Mouse (Mus musculus) CD8-positive naive resting alpha-beta T cell, adult 2 months (primary cell): ENCODE measurements around the gene Faap100.
"Not testable (repeated sequence)": the region's sequence is repeated elsewhere in the genome, so short reads cannot be mapped to it uniquely, and the experiment has no call there.

ENCODE experiments used
- DNase-seq, 2 experiments: peaks; one replicate each; pipeline ENCODE4 v3.0.0; 2022; ENCODE audit warnings: low read depth in 2 of 2, low spot score in 2 of 2

Faap100 gene

DNA sequence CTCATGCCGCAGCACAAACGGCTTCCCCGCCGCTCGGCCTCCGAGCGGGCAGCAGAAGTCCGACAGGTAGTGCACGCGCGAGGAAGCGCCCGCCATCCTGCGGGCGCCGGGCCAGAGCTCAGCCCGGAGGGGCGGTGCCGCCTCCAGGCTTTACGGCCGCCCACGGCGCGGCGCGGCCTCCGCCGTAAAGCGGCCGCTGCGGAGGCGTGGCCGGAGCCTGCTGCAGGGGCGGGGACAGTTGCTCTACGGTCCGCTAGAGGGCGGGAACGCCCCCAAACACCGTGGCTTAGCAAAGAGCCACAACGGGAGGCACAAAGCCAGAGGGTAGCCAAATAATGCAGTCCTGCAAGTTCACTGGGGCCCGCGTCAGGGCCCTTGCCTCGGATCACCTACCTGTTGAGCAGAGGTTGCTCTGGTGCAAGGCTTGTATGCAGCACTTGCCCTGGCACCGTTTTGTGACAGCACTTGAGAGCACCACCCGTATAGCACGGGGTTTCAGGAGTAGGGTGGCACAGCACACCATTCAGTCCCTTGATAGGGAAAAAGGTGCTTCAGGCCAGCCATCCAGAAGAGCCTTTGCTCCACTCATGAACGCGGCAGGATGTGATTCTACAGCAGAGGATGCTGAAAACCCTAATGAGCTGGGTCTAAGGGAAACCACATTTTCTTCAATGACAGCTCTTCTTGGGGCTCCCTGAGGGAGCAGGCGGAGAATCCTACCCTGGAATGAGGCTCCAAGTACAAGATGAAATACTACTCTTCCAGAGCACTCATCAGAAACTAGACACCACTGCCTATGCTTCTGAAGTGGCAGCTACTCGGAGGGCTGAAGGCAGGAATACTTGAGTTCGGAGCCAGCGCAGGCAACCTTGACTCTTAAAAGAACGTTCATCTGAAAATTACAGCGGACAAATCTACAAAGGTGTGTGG, at the start of gene Faap100:
Gene Faap100, minus strand, starts transcription at position 154 of the 930 bp plus-strand sequence.
- DNase-seq, result peak; percentile 84 to 90

GRCm38 (mm10) chr11:120426727-120427126, 48.2 kb upstream of the Faap100 start:
- no peak for DNase-seq

GRCm38 (mm10) chr11:120423569-120424295, 45.2 kb upstream of the Faap100 start:
- DNase-seq, result peak; percentile 14 to 40

DNA sequence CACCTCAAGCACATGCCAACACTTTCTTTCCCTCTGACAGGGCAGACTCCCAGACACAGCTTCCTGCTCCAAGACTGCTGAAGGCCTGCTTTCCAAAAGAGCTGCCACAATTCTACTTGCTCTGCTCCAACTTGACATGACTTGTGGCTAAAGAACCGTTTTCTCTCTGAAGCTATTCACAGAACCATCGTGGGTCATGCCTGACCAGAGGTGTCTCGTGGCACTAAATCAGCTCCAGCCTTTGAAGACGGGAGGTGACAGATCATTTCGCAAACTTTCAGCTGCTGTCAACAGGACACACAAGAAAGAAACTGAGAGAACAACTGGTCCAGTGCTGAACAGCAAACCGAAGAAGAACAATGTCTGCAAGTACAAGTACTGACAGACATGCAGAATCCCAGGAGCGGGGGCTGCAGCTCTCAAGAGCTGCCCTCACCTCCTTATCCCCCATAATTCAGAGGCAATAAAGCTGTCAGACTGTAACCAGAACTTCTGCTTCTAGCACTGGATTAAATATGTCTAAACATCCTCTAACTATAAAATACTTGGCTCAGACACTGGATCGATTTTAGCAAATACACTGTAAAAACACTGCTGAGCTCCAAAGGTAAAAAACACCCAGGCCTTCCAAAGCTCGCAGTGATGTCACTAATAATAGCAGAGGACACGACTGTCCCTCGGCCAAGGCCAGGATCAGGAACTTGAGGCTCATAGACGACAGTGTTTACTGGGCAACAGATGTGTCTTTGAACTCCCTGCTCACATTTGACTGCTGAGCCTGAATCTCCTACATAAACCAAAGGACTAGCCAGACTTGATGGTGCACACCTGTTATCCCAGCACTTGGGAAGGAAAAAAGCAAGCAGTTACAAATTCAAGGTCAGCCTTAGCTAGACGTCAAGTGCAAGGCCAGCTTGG, 44.3 kb upstream of the Faap100 start:
- no peak for DNase-seq

DNA sequence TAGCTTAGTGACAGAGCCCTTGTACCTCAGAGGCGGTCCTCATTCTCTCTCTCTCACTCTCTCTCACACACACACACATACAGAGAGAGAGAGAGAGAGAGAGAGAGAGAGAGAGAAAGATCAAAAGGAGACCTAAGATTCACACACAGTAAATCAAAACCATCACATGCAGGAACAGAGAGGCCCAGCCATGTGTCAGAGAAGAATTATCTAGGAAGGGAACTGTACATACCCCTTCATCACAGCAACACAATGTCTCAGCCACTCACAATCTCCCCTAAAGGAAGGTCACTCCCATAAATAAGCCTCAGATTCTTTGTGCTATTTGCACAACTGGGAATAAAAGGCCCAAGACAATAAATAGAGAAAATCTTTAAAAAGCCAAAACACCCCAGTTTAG, 40.0 kb upstream of the Faap100 start:
- no peak for DNase-seq

DNA sequence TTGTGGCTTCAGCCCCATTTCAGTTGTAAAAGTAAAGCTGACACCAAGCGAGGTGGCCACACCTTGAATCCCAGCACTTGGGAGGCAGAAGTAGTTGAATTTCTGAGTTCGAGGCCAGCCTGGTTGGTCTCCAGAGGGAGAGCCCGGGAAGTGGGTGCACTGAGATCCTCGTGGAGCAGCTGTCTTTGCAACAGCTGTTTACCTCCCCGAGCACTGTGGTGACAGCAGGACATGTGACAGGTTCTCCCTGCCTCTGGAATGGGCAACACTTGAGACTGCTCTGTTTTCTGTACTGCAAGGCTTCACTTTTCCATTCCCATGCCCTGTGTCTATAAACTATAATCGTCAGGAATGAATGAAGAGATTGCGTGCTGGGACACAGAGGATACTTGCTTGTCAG, 39.3 kb upstream of the Faap100 start:
- DNase-seq, result no peak

- not testable (repeated sequence) for DNase-seq
Observed at GRCm38 (mm10) chr11:120413621-120414020, 35.1 kb upstream of the Faap100 start.

- no peak for DNase-seq
Observed at GRCm38 (mm10) chr11:120406445-120406844, 27.9 kb upstream of the Faap100 start.

GRCm38 (mm10) chr11:120405867-120406266, 27.3 kb upstream of the Faap100 start:
- no peak for DNase-seq

DNA sequence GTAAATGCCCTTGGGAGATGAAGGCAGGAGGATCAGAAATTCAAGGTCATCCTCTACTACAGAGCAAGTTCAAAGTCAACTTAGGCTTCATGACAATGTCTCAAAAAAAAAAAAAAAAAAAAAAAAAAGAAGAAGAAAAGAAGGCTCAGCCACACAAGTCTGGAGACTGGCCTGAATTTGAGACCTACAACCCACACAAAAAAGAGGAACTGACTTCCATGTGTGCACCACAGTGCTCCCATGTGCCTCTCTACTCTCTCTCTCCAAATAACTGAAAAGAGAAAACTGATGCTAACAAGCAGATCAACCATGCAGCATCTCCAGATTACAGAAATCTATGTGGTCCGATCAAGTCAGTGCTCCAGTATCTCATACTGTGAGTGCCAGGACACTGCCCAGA, 26.2 kb upstream of the Faap100 start:
- DNase-seq, result no peak

- DNase-seq, result no peak
Observed at GRCm38 (mm10) chr11:120399319-120399718, 20.8 kb upstream of the Faap100 start.

DNA sequence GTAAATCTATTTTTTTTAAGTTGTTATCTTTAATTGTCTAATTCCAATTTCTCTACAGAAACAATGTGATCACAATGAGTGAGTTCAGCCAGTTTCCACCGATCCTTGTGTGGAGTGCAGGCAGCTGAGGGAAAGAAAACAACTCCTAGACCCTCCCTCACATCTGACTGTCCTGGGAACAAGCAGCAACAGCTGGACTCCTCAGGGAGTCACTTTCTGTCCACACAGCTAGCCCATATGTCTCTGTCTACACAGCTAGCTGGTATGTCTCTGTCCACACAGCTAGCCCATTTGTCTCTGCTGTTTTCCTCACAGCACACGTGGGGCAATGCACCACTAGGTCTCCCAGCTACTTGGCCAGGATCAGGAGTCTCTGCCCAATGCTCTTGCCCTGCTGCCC, 19.0 kb upstream of the Faap100 start:
- DNase-seq, result no peak

DNA sequence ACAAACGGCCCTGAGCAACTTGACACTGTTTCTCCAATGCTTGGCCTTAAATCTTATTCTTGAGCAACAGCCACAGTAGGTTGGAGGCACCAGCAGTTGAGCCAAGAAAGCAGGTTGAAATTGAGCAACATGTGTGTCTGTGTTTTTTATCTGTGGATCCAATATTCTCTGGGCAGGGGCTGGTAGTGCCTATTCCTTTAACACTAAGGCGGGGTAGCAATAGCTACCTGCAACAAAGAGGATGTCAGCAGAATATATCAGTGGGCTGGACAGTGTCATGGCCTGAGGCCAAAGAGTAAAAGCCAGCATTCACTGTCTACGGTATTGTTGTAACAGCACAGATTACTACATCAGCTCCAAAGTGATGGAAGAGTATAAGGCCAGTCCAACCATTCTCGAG, 17.1 kb upstream of the Faap100 start:
- DNase-seq, result no peak

- DNase-seq, result no peak
Observed at GRCm38 (mm10) chr11:120388580-120388979, 10.0 kb upstream of the Faap100 start.

GRCm38 (mm10) chr11:120387157-120387556, 8.6 kb upstream of the Faap100 start:
- DNase-seq, result no peak

- DNase-seq, result no peak
Observed at GRCm38 (mm10) chr11:120386632-120387031, 8.1 kb upstream of the Faap100 start.

DNA sequence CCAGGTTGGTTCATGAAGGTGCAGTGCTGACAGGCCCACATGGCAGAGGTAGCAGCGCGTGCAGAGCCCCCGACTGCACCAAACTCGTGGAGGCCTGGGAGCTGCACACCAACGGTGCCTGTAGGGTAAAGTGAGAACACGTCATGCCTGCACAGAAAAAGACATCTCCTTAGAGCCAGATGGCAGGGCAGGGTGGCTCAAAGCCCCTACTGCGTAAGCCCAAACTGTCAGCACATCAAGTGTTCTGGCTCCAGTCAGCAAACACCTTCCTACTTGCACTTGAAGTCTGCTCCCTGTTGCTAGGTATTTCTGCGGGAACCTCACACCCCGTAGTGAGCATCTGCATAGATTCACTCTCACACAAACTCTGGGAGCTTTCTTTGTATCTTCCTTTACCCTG, 3.9 kb upstream of the Faap100 start:
- no peak for DNase-seq

DNA sequence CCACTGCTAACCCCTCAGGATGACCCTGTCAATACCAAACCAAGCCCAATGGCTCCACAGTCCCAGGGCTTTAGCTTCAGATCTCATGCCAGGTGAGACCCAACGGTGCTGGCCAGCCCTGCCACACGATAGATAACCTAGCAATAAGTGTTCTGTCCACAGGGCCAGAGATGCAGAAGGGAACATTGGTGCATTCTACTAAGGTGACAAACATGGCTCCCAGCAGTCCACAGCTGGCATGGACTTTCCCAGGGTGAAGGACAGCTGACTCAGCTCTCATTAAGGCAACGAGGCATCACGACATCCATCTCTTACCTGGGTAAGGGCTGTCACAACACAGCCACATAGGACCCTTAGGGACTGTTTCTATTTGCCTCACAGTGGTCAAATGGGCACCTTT, 2.6 kb upstream of the Faap100 start:
- DNase-seq, result no peak

GRCm38 (mm10) chr11:120380271-120380670, 1.7 kb upstream of the Faap100 start:
- DNase-seq, result no peak

DNA sequence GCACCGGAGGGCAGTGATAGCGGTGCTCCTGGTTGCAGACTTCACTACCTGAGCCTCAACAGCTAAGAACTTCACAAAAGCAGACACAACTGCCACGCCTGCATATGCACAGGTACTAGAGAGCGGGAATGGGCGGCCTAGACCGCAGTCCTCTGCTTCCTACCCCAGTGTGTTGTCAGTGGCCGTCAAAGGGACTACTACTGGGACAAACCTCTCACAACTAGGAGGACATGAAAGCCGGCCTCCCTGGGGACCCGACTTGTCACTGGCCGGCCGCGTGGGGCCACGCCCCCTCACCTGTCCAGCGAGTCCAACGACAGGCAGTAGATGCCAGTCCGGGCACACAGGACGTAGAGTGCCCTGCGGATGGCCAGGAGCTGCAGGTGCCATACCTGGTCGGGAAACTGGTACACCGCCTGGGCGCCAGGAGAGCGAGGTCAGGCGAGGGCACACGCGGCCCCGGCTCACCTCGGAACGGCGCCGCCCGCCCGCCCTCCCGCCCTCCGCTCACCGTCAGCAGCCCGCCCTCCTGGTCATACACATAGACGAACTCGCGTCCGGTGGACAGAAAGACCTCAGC, 443 bp downstream of the Faap100 start:
- no peak for DNase-seq

- no peak for DNase-seq
Observed at GRCm38 (mm10) chr11:120377337-120377736, 1.2 kb downstream of the Faap100 start.
